Mouse (Mus musculus) v-Abl transformed pro-B cells (cell line): Measurements from ENCODE around the gene Hmces.

Experiments
- in situ Hi-C, 2 experiments: fragments of 400-800 bp; cut with MboI; formaldehyde crosslinking; loops; one replicate each; pipeline ENCODE4 v1.15.1; 2025; ENCODE audit not compliant: unreplicated experiment in 2 of 2

Hmces gene

GRCm38 (mm10) chr6:87913661-87914325 is at the start of gene Hmces:
Gene Hmces (plus strand): TSS chr6:87913935.
- in situ Hi-C loops: no loop called here

GRCm38 (mm10) chr6:87866211-87866610 is 47.5 kb upstream of the Hmces start:
- in situ Hi-C loops: no loop called here

- in situ Hi-C loops: no loop called here
Observed at GRCm38 (mm10) chr6:87867256-87867655, 46.5 kb upstream of the Hmces start.

GRCm38 (mm10) chr6:87868871-87869506 is 44.7 kb upstream of the Hmces start:
- in situ Hi-C loops: no loop called here

- in situ Hi-C loops: loop anchor here in 1 of 2 experiments (10.0 kb wide), 1 partner anchor 176 kb away; no protein-coding TSS in a partner anchor
Observed at GRCm38 (mm10) chr6:87870440-87870839, 43.3 kb upstream of the Hmces start.

GRCm38 (mm10) chr6:87871240-87871639 is 42.5 kb upstream of the Hmces start:
- in situ Hi-C loops: loop anchor here in 1 of 2 experiments (10.0 kb wide), 1 partner anchor 176 kb away; no protein-coding TSS in a partner anchor

GRCm38 (mm10) chr6:87873104-87873503 is 40.6 kb upstream of the Hmces start:
- in situ Hi-C loops: loop anchor here in 1 of 2 experiments (10.0 kb wide), 1 partner anchor 178 kb away; no protein-coding TSS in a partner anchor

- in situ Hi-C loops: loop anchor here in 1 of 2 experiments (10.0 kb wide), 1 partner anchor 179 kb away; no protein-coding TSS in a partner anchor
Observed at GRCm38 (mm10) chr6:87873963-87874362, 39.8 kb upstream of the Hmces start.

- in situ Hi-C loops: loop anchor here in 1 of 2 experiments (10.0 kb wide), 1 partner anchor 180 kb away; no protein-coding TSS in a partner anchor
Observed at GRCm38 (mm10) chr6:87875083-87875482, 38.7 kb upstream of the Hmces start.

- in situ Hi-C loops: loop anchor here in 1 of 2 experiments (10.0 kb wide), 1 partner anchor 181 kb away; no protein-coding TSS in a partner anchor
Observed at GRCm38 (mm10) chr6:87875562-87875961, 38.2 kb upstream of the Hmces start.

GRCm38 (mm10) chr6:87876068-87876643 is 37.6 kb upstream of the Hmces start:
- in situ Hi-C loops: loop anchor here in 1 of 2 experiments (10.0 kb wide), 1 partner anchor 181 kb away; no protein-coding TSS in a partner anchor

GRCm38 (mm10) chr6:87879010-87879409 is 34.7 kb upstream of the Hmces start:
- in situ Hi-C loops: loop anchor here in 1 of 2 experiments (10.0 kb wide), 1 partner anchor 184 kb away; no protein-coding TSS in a partner anchor

GRCm38 (mm10) chr6:87879628-87880027 is 34.1 kb upstream of the Hmces start:
- in situ Hi-C loops: loop anchor here in 1 of 2 experiments (10.0 kb wide), 2 partner anchors 115 to 185 kb away; no protein-coding TSS in a partner anchor

- in situ Hi-C loops: loop anchor here in 1 of 2 experiments (10.0 kb wide), 1 partner anchor 117 kb away; no protein-coding TSS in a partner anchor
Observed at GRCm38 (mm10) chr6:87882221-87882620, 31.5 kb upstream of the Hmces start.

- in situ Hi-C loops: loop anchor here in 1 of 2 experiments (10.0 kb wide), 1 partner anchor 118 kb away; no protein-coding TSS in a partner anchor
Observed at GRCm38 (mm10) chr6:87882816-87883215, 30.9 kb upstream of the Hmces start.

GRCm38 (mm10) chr6:87886721-87887120 is 27.0 kb upstream of the Hmces start:
- in situ Hi-C loops: loop anchor here (5.0 to 10.0 kb wide), 3 partner anchors 34 to 124 kb away; partner anchors contain the start of gene Cnbp (in 2 of the 2)

GRCm38 (mm10) chr6:87887594-87888233 is 26.0 kb upstream of the Hmces start, which contains the start of gene Copg1:
Gene Copg1 (plus strand): TSS chr6:87887814.
- in situ Hi-C loops: loop anchor here (5.0 to 10.0 kb wide), 3 partner anchors 35 to 125 kb away; partner anchors contain the start of gene Cnbp (in 2 of the 2)

- in situ Hi-C loops: no loop called here
Observed at GRCm38 (mm10) chr6:87893931-87894330, 19.8 kb upstream of the Hmces start.

GRCm38 (mm10) chr6:87898028-87898427 is 15.7 kb upstream of the Hmces start:
- in situ Hi-C loops: no loop called here

GRCm38 (mm10) chr6:87906632-87907031 is 7.1 kb upstream of the Hmces start:
- in situ Hi-C loops: loop anchor here (5.0 to 10.0 kb wide), 3 partner anchors 86 to 168 kb away; no protein-coding TSS in a partner anchor
